Mouse (Mus musculus) lung, embryonic 14.5 days (tissue): ENCODE results near the gene Igsf9. TPM values are rescaled to one million over a fixed set of nuclear protein-coding genes. Genes with fewer than 3 reads are reported as not detected.

Experiments used
- ATAC-seq: fragments of 200-750 bp; cut with Nextera tagmentation; 2 replicates; pipeline ENCODE4 v1.8.0; 2017; ENCODE audit warnings: mild to moderate bottlenecking, moderate TSS enrichment, moderate library complexity; ENCODE audit not compliant: insufficient read depth
- DNase-seq: peaks from one replicate; pipeline ENCODE4 v3.0.0-alpha.2; 2015
- H3K27ac ChIP-seq: fragments of 300-500 bp; sonication (generic); 2 replicates; pipeline ENCODE4 v1.5.1; 2014; ENCODE audit warnings: low read depth, mild to moderate bottlenecking, moderate library complexity
- H3K27me3 ChIP-seq: fragments of 300-500 bp; sonication (generic); 2 replicates; pipeline ENCODE4 v1.6.1; 2014; ENCODE audit warnings: low read length, control low read depth; ENCODE audit not compliant: insufficient read depth
- H3K36me3 ChIP-seq: fragments of 300-500 bp; sonication (generic); 2 replicates; pipeline ENCODE4 v1.6.1; 2014; ENCODE audit warnings: control low read depth; ENCODE audit not compliant: insufficient read depth
- H3K4me1 ChIP-seq: fragments of 300-500 bp; sonication (generic); 2 replicates; pipeline ENCODE4 v1.6.1; 2014; ENCODE audit warnings: antibody characterized with exemption, control low read depth; ENCODE audit not compliant: insufficient read depth
- H3K4me2 ChIP-seq: fragments of 300-500 bp; sonication (generic); 2 replicates; pipeline ENCODE4 v1.6.1; 2014; ENCODE audit warnings: mild to moderate bottlenecking
- H3K4me3 ChIP-seq: fragments of 300-500 bp; sonication (generic); 2 replicates; pipeline ENCODE4 v1.5.1; 2014; ENCODE audit warnings: low read depth, low read length
- H3K9ac ChIP-seq: fragments of 300-500 bp; sonication (generic); 2 replicates; pipeline ENCODE4 v1.6.1; 2014
- H3K9me3 ChIP-seq: fragments of 300-500 bp; sonication (generic); 2 replicates; pipeline ENCODE4 v1.6.1; 2016; ENCODE audit warnings: low read depth, low read length, control low read depth
- CTCF ChIP-seq: IDR thresholded peaks from 2 replicates; pipeline ENCODE4 v1.5.1; 2016; ENCODE audit warnings: antibody characterized with exemption, low read depth
- WGBS: fragments of 180-500 bp; shearing (Covaris S2); extraction: QIAGEN DNeasy Blood & Tissue Kit; methylation state at CpG from one replicate; pipeline ENCODE4 v1.1.7; 2014; 5-methylcytosine and 5-hydroxymethylcytosine counted together
- polyA plus RNA-seq: library from polyadenylated mRNA; unstranded; fragments of >200 nt; fragmentation: Nextera tagmentation; extraction: Ambion mirVana; gene quantifications from 2 replicates; pipeline ENCODE4 v1.2.1, GENCODE M21; 2014

Gene Igsf9
- polyA plus RNA-seq, 1 experiment from 2014 or later = 26.0 TPM

DNA sequence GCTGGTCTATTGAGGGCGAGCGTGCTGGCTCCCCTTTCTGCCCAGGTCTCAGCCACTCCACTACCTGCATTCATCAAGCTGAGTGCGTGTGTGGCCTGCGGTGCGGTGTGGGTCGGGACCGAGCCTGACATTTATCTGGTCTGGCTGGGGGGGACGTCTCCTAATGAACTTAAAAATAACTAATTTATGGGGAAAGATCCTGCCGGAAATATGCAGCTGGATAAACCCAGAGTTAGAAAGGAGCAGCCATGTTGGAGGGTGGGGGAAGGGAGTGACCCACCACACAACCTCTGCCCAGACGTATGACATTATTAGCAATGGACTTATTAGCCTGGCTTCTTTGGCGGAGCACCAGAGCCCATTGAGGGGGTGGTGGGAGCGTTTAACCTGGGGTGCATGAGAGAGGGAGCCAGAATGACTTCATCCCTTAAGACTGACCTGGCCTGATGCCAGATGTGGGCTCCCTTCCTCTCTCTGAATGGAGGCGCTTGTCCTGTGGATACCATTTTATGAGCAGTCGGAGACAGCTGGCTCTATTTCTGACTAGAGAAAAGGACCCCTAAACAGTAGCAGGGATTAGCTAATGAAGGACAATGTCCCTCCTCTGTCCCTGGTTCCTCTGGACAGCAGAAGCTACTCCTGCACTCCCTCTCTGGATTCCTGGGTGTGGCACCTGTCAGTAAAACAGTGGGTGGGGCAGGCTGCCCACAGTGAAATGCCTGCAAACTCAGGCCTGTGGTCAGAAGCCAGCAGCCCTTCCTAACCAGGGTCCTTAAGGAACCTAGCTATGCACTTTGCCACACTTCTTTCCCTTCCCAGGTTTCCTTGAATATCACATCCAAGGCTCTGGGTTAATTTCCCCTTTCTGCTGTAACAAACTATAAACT is 21.8 kb downstream of the Igsf9 start:
- H3K9ac ChIP-seq = peak overlapping the region; percentile 85
- ATAC-seq (no peak), DNase-seq (peak; percentile 92)
- peak overlapping the region; percentile 79 for H3K4me3 ChIP-seq
- H3K27me3 ChIP-seq = no peaks in the 10 kb centered on the region
- H3K4me1 ChIP-seq = peaks cover 30% of the 10 kb centered on the region
- H3K9me3 ChIP-seq = no peaks in the 10 kb centered on the region
- H3K27ac ChIP-seq = peak overlapping the region; percentile 94
- peak overlapping the region; percentile 79 for H3K4me2 ChIP-seq
- 4% methylated on average over 14 of the region's 14 CpGs for WGBS
- peaks cover 36% of the 10 kb centered on the region for H3K36me3 ChIP-seq
- no peak for TF ChIP-seq CTCF

DNA sequence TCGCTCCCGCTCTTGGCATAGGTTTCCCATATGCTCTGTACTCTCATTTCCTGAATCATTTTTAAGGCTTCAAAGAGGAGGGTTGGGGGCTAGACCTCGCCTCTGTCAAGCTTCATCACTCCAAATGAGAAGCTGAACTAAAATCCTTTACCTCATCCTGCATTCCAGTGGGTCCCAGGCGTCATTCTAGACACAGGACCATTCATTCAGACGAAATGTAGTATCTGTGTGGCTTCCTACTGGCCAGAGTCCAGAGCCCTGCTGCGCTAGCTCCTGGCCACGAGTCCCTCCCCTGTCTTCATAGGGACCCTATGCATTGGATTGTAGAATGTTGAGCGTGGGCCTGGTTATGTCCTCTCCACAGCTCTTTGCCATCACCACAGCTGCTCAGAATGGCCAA is 23.2 kb downstream of the Igsf9 start:
- WGBS = 55% methylated on average over 8 of the region's 8 CpGs
- no peaks in the 10 kb centered on the region for H3K27me3 ChIP-seq
- H3K36me3 ChIP-seq = peaks cover 44% of the 10 kb centered on the region
- 0 out of 2 replicates have a peak, but pooled peaks have one; percentile 11 for TF ChIP-seq CTCF
- no peak overlapping the region; the same call in 1 of the 2 replicates for H3K27ac ChIP-seq
- H3K9me3 ChIP-seq = no peaks in the 10 kb centered on the region
- DNase-seq = no peak
- peaks cover 26% of the 10 kb centered on the region for H3K4me1 ChIP-seq
- 0 out of 2 replicates have a peak overlapping the region, but pooled peaks have one; percentile 15 for H3K4me3 ChIP-seq
- no peak for ATAC-seq
- peak overlapping the region; percentile 79 for H3K4me2 ChIP-seq
- H3K9ac ChIP-seq = no peak overlapping the region

DNA sequence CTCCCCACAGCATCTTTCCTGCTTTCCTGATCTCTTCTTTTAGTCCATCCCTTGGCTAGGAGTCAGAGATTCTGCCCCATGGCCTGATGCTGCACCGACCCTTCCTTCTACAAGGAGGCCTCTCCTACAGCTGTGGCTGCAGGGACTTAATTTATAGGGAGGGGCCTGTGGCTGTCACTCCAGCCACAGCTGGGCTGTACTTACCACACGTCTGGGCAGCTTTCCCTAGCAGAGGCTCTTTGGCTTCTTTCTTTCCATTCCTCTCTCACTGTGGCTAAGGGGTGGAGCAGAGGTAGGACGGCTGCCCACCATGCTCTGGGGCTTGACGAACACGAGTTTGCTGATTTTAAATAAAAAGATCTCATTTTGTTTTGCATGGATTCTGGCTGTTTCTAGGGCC is 25.4 kb downstream of the Igsf9 start:
- no peaks in the 10 kb centered on the region for H3K27me3 ChIP-seq
- no peaks in the 10 kb centered on the region for H3K9me3 ChIP-seq
- no peak overlapping the region for H3K9ac ChIP-seq
- peak; percentile 85 for DNase-seq
- no peak overlapping the region; the same call in 1 of the 2 replicates for H3K27ac ChIP-seq
- H3K4me3 ChIP-seq = no peak overlapping the region
- 42% methylated on average over 5 of the region's 5 CpGs for WGBS
- H3K36me3 ChIP-seq = peaks cover 44% of the 10 kb centered on the region
- H3K4me2 ChIP-seq = no peak overlapping the region
- peaks cover 21% of the 10 kb centered on the region for H3K4me1 ChIP-seq
- no peak for TF ChIP-seq CTCF
- peak; percentile 52 for ATAC-seq

DNA sequence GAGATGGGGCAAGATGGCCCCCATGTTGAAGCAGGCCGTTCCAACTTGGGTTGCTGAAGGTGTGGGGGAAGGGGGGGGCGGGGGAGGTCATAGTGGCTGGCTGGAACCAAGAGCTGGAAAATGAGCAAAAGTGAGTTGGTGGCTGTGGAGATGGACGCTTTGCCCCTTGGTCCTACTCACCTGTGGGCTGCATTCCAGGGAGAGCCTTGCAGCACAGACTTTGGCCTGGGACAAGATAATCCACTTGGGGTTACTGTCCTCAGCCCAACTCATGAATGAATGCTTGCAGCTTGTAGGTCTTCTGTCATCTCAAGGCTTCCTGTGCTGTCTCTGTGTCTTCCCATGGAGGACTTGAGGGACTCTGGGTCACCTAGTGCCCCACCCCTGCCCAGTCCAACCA is 26.1 kb downstream of the Igsf9 start:
- Histone ChIP-seq H3K4me3 (no peak overlapping the region), H3K27me3 (no peaks in the 10 kb centered on the region), H3K4me2 (no peak overlapping the region), H3K9me3 (no peaks in the 10 kb centered on the region), H3K27ac (no peak overlapping the region), H3K9ac (no peak overlapping the region), H3K4me1 (peaks cover 17% of the 10 kb centered on the region), H3K36me3 (peaks cover 44% of the 10 kb centered on the region)
- ATAC-seq (no peak), DNase-seq (no peak)
- TF ChIP-seq CTCF = no peak
- 74% methylated on average over 3 of the region's 3 CpGs for WGBS

DNA sequence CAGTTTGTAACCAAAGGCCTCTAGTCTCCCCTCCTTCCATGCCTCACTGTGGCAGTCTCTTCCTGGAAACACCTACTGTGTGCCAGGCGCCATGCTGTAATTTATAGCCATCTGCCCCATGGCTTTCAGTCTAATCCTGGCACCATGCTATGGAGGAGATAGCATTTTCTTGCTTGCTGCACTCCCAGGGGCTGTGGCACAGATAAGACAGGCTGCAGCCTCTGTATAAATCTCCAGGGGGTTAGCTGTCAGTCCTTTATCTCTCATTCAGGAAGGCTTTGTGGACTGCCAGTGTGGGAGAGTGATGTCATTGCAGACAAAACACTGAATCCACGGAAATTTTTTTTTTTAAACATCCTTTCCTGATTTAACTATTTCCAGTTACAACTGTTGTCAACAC is 26.6 kb downstream of the Igsf9 start:
- no peak for DNase-seq
- ATAC-seq = no peak
- 50% methylated on average over 2 of the region's 2 CpGs for WGBS
- H3K36me3 ChIP-seq = peaks cover 44% of the 10 kb centered on the region
- H3K27ac ChIP-seq = no peak overlapping the region
- no peaks in the 10 kb centered on the region for H3K27me3 ChIP-seq
- no peak overlapping the region for H3K4me2 ChIP-seq
- no peak overlapping the region for H3K9ac ChIP-seq
- no peaks in the 10 kb centered on the region for H3K9me3 ChIP-seq
- no peak for TF ChIP-seq CTCF
- H3K4me3 ChIP-seq = no peak overlapping the region
- peaks cover 21% of the 10 kb centered on the region for H3K4me1 ChIP-seq

DNA sequence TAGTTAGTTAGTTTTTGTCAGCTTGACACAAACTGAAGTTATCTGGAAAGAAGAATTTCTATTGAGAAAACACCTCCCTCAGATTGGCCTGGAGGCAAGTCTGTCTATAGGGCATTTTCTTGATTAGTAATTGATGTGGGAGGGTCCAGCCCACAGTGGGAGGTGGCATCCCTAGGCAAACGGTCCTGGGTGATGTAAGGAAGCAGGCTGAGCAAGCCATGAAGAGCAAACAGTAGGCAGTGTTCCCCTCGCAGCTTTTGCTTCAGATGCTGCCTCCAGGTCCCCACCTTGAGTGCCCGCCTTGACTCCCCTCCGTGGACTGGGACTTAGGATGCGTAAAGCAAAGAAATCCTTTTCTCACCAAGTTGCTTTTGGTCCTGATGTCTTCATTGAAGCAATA is 27.6 kb downstream of the Igsf9 start:
- WGBS = 61% methylated on average over 5 of the region's 5 CpGs
- ATAC-seq = no peak
- peaks cover 23% of the 10 kb centered on the region for H3K4me1 ChIP-seq

DNA sequence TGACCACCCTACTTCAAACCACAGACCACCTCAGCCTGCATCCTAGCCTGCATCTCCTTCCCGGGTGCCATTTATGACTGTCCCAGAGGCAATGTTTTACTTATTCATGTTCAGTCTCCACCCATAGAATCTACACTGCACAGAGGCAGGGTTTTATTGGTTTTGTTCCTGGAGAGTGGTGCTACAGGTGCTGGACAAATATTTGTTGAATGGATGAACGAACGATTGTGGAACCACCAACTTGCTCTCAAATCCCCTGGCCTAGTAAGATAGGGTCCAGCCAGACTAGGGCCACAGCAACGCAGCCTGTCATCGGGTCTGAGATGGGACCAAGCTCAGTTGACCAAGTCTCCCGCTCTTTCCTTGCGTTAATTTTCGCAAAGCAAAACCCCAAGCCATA is 28.4 kb downstream of the Igsf9 start:
- Histone ChIP-seq H3K36me3 (peaks cover 41% of the 10 kb centered on the region), H3K4me2 (peak overlapping the region; percentile 48), H3K9ac (no peak overlapping the region), H3K4me1 (peaks cover 22% of the 10 kb centered on the region), H3K27ac (peak overlapping the region; percentile 86), H3K4me3 (no peak overlapping the region), H3K9me3 (no peaks in the 10 kb centered on the region), H3K27me3 (no peaks in the 10 kb centered on the region)
- no peak for TF ChIP-seq CTCF
- WGBS = 40% methylated on average over 8 of the region's 8 CpGs
- DNase-seq (peak; percentile 47), ATAC-seq (peak; percentile 21)

More for the DNA sequence above, 27.6 kb downstream of the Igsf9 start:
- H3K9ac ChIP-seq = no peak overlapping the region
- peaks cover 44% of the 10 kb centered on the region for H3K36me3 ChIP-seq
- H3K27me3 ChIP-seq = no peaks in the 10 kb centered on the region
- peak overlapping the region; percentile 48; the same call in 1 of the 2 replicates for H3K4me2 ChIP-seq
- no peak for TF ChIP-seq CTCF
- H3K9me3 ChIP-seq = no peaks in the 10 kb centered on the region
- no peak overlapping the region for H3K4me3 ChIP-seq
- no peak for DNase-seq
- peak overlapping the region; percentile 86 for H3K27ac ChIP-seq
